Mouse (Mus musculus) c-Kit-positive CD71-positive TER-119-negative erythroid progenitor cells, embryonic 14.5 days (primary cell): ENCODE measurements around the gene Arhgdia.
A peak's percentile ranks its signal among the peaks of the same experiment; 100 is the strongest.

ENCODE experiments used
- DNase-seq: peaks from one replicate; pipeline ENCODE4 v3.0.0-alpha.2; 2013; ENCODE audit warnings: low read depth

The Arhgdia gene

GRCm38 (mm10) chr11:120550810-120551440, 30.5 kb downstream of the Arhgdia start, which contains the start of gene Ppp1r27:
Gene Ppp1r27 (minus strand): TSS chr11:120551132.
- DNase-seq: no peak

GRCm38 (mm10) chr11:120549986-120550809, 31.2 kb downstream of the Arhgdia start:
- DNase-seq: no peak

- DNase-seq: peak; percentile 80
These were observed 32.1 kb downstream of the Arhgdia start, which contains the start of gene Mcrip1 for GRCm38 (mm10) chr11:120549168-120549945. Gene Mcrip1 (minus strand): TSS chr11:120549727.

- DNase-seq: no peak
These were observed 32.6 kb downstream of the Arhgdia start for GRCm38 (mm10) chr11:120548786-120549167.

GRCm38 (mm10) chr11:120548214-120548613, 33.2 kb downstream of the Arhgdia start:
- no peak for DNase-seq

GRCm38 (mm10) chr11:120547469-120547868, 34.0 kb downstream of the Arhgdia start:
- no peak for DNase-seq

- DNase-seq: no peak
These were observed 35.5 kb downstream of the Arhgdia start for GRCm38 (mm10) chr11:120545964-120546363.

- no peak for DNase-seq
These were observed 39.0 kb downstream of the Arhgdia start for GRCm38 (mm10) chr11:120542376-120542775.

GRCm38 (mm10) chr11:120541907-120542306, 39.5 kb downstream of the Arhgdia start:
- DNase-seq: no peak

- no peak for DNase-seq
These were observed 42.0 kb downstream of the Arhgdia start for GRCm38 (mm10) chr11:120539285-120540014.

- DNase-seq: no peak
These were observed 42.5 kb downstream of the Arhgdia start for GRCm38 (mm10) chr11:120538955-120539284.

- DNase-seq: no peak
These were observed 42.9 kb downstream of the Arhgdia start for GRCm38 (mm10) chr11:120538485-120538884.

GRCm38 (mm10) chr11:120535804-120536203, 45.6 kb downstream of the Arhgdia start:
- no peak for DNase-seq

GRCm38 (mm10) chr11:120535145-120535544, 46.3 kb downstream of the Arhgdia start:
- DNase-seq: no peak

- DNase-seq: no peak
These were observed 47.3 kb downstream of the Arhgdia start for GRCm38 (mm10) chr11:120534093-120534492.

GRCm38 (mm10) chr11:120531646-120532045, 49.8 kb downstream of the Arhgdia start:
- no peak for DNase-seq

- no peak for DNase-seq
These were observed 51.1 kb downstream of the Arhgdia start, which contains the start of gene Gcgr for GRCm38 (mm10) chr11:120530085-120530964. Gene Gcgr (plus strand): TSS chr11:120530699.

- DNase-seq: no peak
These were observed 52.5 kb downstream of the Arhgdia start for GRCm38 (mm10) chr11:120528903-120529302.
